Mouse (Mus musculus) spleen, postnatal 4 days (tissue): ENCODE data around the gene Larp4b.
A peak's percentile ranks its signal among the peaks of the same experiment; 100 is the strongest.

Source experiments
- DNase-seq, 2 experiments: peaks; one replicate each; pipeline ENCODE4 v3.0.0; 2022; ENCODE audit warnings: low spot score in 2 of 2

Larp4b gene

GRCm38 (mm10) chr13:9178718-9179117 is 85.0 kb downstream of the Larp4b start:
- DNase-seq: no peak

GRCm38 (mm10) chr13:9180221-9180620 is 86.5 kb downstream of the Larp4b start:
- no peak for DNase-seq

- no peak for DNase-seq
Measured at GRCm38 (mm10) chr13:9181106-9181505, 87.4 kb downstream of the Larp4b start.

- peak; percentile 64 to 85 for DNase-seq
Measured at GRCm38 (mm10) chr13:9181666-9182264, 88.1 kb downstream of the Larp4b start.

GRCm38 (mm10) chr13:9184281-9184680 is 90.6 kb downstream of the Larp4b start:
- peak; percentile 9 to 58 for DNase-seq

GRCm38 (mm10) chr13:9184716-9185115 is 91.0 kb downstream of the Larp4b start:
- DNase-seq: peak; percentile 4 to 52

- peak in 1 of 2 experiments; percentile 43 for DNase-seq
Measured at GRCm38 (mm10) chr13:9187156-9187555, 93.5 kb downstream of the Larp4b start.

- DNase-seq: peak; percentile 7 to 50
Measured at GRCm38 (mm10) chr13:9187566-9188530, 94.2 kb downstream of the Larp4b start.

- DNase-seq: peak in 1 of 2 experiments; percentile 54
Measured at GRCm38 (mm10) chr13:9189481-9189880, 95.8 kb downstream of the Larp4b start.

- peak; percentile 9 to 41 for DNase-seq
Measured at GRCm38 (mm10) chr13:9191172-9192140, 97.8 kb downstream of the Larp4b start.

- peak; percentile 8 to 53 for DNase-seq
Measured at GRCm38 (mm10) chr13:9192797-9193330, 99.2 kb downstream of the Larp4b start.

- DNase-seq: peak in 1 of 2 experiments; percentile 60
Measured at GRCm38 (mm10) chr13:9194656-9195055, 101.0 kb downstream of the Larp4b start.

GRCm38 (mm10) chr13:9195565-9195964 is 101.9 kb downstream of the Larp4b start:
- DNase-seq: peak in 1 of 2 experiments; percentile 58

- peak; percentile 6 to 44 for DNase-seq
Measured at GRCm38 (mm10) chr13:9198106-9198505, 104.4 kb downstream of the Larp4b start.

- peak; percentile 11 to 51 for DNase-seq
Measured at GRCm38 (mm10) chr13:9198728-9199464, 105.2 kb downstream of the Larp4b start.

- DNase-seq: peak in 1 of 2 experiments; percentile 50
Measured at GRCm38 (mm10) chr13:9199465-9199844, 105.8 kb downstream of the Larp4b start.

GRCm38 (mm10) chr13:9222761-9223405 is 129.2 kb downstream of the Larp4b start:
- DNase-seq: no peak
